Comparison of ENCODE assay signal across 8 mouse cellular contexts in genomic region chr5:52634017-52634416, GRCm38 (mm10). TPM values are rescaled to one million over a fixed set of nuclear protein-coding genes. Genes with fewer than 3 reads are reported as not detected.
A peak's percentile ranks its signal among the peaks of the same experiment; 100 is the strongest.
DNase-seq lines count a peak whose midpoint lies in the region; ATAC-seq and TF ChIP-seq lines count a peak whose summit lies in the region.

No protein-coding gene starts in this region.

- no peak overlapping the region for H3K4me3 ChIP-seq in E14TG2a.4 (replicated peaks; ENCODE audit: low read length)
- H3K4me3 ChIP-seq in heart, postnatal 0 days (ENCODE audit: low read depth, low read length): no peak overlapping the region
- no peak overlapping the region for H3K4me3 ChIP-seq in midbrain, embryonic 16.5 days (ENCODE audit: low read depth, low read length)

- 21% methylated on average over 8 of the region's 8 CpGs for WGBS in heart, postnatal 0 days
- 23% methylated on average over 8 of the region's 8 CpGs for WGBS in midbrain, embryonic 16.5 days

- TF ChIP-seq CTCF in E14TG2a.4 (conservative IDR thresholded peaks at IDR 0.05; ENCODE audit: low read length): peak; percentile 61
- peak; percentile 81 for TF ChIP-seq CTCF in heart, postnatal 0 days (IDR thresholded peaks at IDR 0.05; ENCODE audit: low read depth)

- no peak for TF ChIP-seq EP300 in heart, postnatal 0 days (IDR thresholded peaks at IDR 0.05; ENCODE audit: low read depth)

- no peak overlapping the region for H3K27ac ChIP-seq in heart, postnatal 0 days (ENCODE audit: low read depth)
- H3K27ac ChIP-seq in midbrain, embryonic 16.5 days (ENCODE audit: low read length): no peak overlapping the region

- peak; percentile 57 for ATAC-seq in heart, postnatal 0 days (ENCODE audit: insufficient read depth, low read depth)
- peak; percentile 36; the same call in 1 of the 2 replicates for ATAC-seq in midbrain, embryonic 16.5 days

- DNase-seq in cerebellum, postnatal 14 days: peak; percentile 55 to 71
- no peak for DNase-seq in cerebellum, adult 11-12 months
- peak; percentile 63 for DNase-seq in embryo, embryonic 10.5 days (ENCODE audit: low spot score)
- DNase-seq in heart, postnatal 0 days (ENCODE audit: low spot score): no peak
- DNase-seq in layer of hippocampus, postnatal 36 days: peak; percentile 18 to 42
- peak; percentile 53 to 55 for DNase-seq in thymus, adult 18-20 months

- H3K9me3 ChIP-seq in E14TG2a.4 (ENCODE audit: low read length): peaks cover 10% of the 10 kb centered on the region
- peaks cover 5% of the 10 kb centered on the region; the same call in 1 of the 2 replicates for H3K9me3 ChIP-seq in heart, postnatal 0 days (replicated peaks; ENCODE audit: control insufficient read depth, low read length)
- H3K9me3 ChIP-seq in midbrain, embryonic 16.5 days (replicated peaks; ENCODE audit: control insufficient read depth, low read length, poor library complexity, severe bottlenecking): no peaks in the 10 kb centered on the region

- H3K4me1 ChIP-seq in E14TG2a.4 (replicated peaks; ENCODE audit: low read depth, low read length): peaks cover 11% of the 10 kb centered on the region
- no peaks in the 10 kb centered on the region for H3K4me1 ChIP-seq in heart, postnatal 0 days (ENCODE audit: control insufficient read depth, insufficient read depth)
- no peaks in the 10 kb centered on the region for H3K4me1 ChIP-seq in midbrain, embryonic 16.5 days (ENCODE audit: control insufficient read depth, insufficient read depth, low read length)

- no peaks in the 10 kb centered on the region for H3K27me3 ChIP-seq in E14TG2a.4 (ENCODE audit: insufficient read depth, low read length)
- H3K27me3 ChIP-seq in heart, postnatal 0 days (ENCODE audit: control insufficient read depth, insufficient read depth, low read length): no peaks in the 10 kb centered on the region
- H3K27me3 ChIP-seq in midbrain, embryonic 16.5 days (ENCODE audit: control insufficient read depth, insufficient read depth, low read depth, low read length): no peaks in the 10 kb centered on the region

- no peaks in the 10 kb centered on the region for H3K36me3 ChIP-seq in E14TG2a.4 (ENCODE audit: insufficient read depth, low read length)
- no peaks in the 10 kb centered on the region for H3K36me3 ChIP-seq in heart, postnatal 0 days (replicated peaks; ENCODE audit: control insufficient read depth, insufficient read depth, low read length)
- H3K36me3 ChIP-seq in midbrain, embryonic 16.5 days (ENCODE audit: control insufficient read depth, insufficient read depth, low read length): no peaks in the 10 kb centered on the region

- no peak overlapping the region for H3K4me2 ChIP-seq in heart, postnatal 0 days (ENCODE audit: low read depth, low read length)
- H3K4me2 ChIP-seq in midbrain, embryonic 16.5 days (ENCODE audit: low read length): no peak overlapping the region

- H3K9ac ChIP-seq in heart, postnatal 0 days (replicated peaks; ENCODE audit: low read depth, low read length): no peak overlapping the region
- no peak overlapping the region for H3K9ac ChIP-seq in midbrain, embryonic 16.5 days (ENCODE audit: low read depth, low read length)

RNA-seq across cellular contexts. Expression of gene Sepsecs, which starts 35.5 kb away (rescaled TPM):
- total RNA-seq in heart, postnatal 0 days (2014; rRNA removed; ENCODE audit: low replicate concordance): 6.5 and 6.9 TPM in 2 replicates
- 4.9 and 5.7 TPM in 2 replicates for polyA plus RNA-seq in heart, postnatal 0 days (2015; fragmentation: Nextera tagmentation; extraction: Ambion mirVana)
- 10 to 100 TPM; 10.1 to 10.6 TPM for total RNA-seq in layer of hippocampus, postnatal 36 days (2021)
- 7.4 and 7.9 TPM in 2 replicates for polyA plus RNA-seq in midbrain, embryonic 16.5 days (2015; fragmentation: Nextera tagmentation; extraction: Ambion mirVana)

Comparison
In these comparisons a context has a peak if more than half of its experiments do, and no peak if none do; other contexts are left out.
1. DNase-seq: peak in cerebellum, postnatal 14 days (2 of 2), embryo, embryonic 10.5 days (single experiment), layer of hippocampus, postnatal 36 days (2 of 2) and thymus, adult 18-20 months (2 of 2); none in cerebellum, adult 11-12 months (single experiment) and heart, postnatal 0 days (single experiment).